Mouse (Mus musculus) liver, embryonic 14.5 days (tissue): Measurements from ENCODE around the gene Actn1. TPM values are rescaled to one million over a fixed set of nuclear protein-coding genes. Genes with fewer than 3 reads are reported as not detected.

Source experiments
- ATAC-seq: fragments of 200-750 bp; cut with Nextera tagmentation; 2 replicates; pipeline ENCODE4 v1.8.0; 2017; ENCODE audit warnings: moderate number of reproducible peaks, mild to moderate bottlenecking, moderate library complexity; ENCODE audit not compliant: insufficient read depth
- DNase-seq, 3 experiments: peaks; one replicate each; pipeline ENCODE4 v3.0.0-alpha.2; 2012 to 2013; ENCODE audit warnings: low read depth in 3 of 3, low spot score in 3 of 3
- H3K27ac ChIP-seq: fragments of 300-500 bp; sonication (generic); 2 replicates; pipeline ENCODE4 v1.5.1; 2014; ENCODE audit warnings: moderate library complexity, mild to moderate bottlenecking, control low read depth, inconsistent platforms
- H3K27me3 ChIP-seq: fragments of 300-500 bp; sonication (generic); 2 replicates; pipeline ENCODE4 v1.6.1; 2014; ENCODE audit warnings: mild to moderate bottlenecking, low read length, moderate library complexity; ENCODE audit not compliant: control insufficient read depth, insufficient read depth
- H3K36me3 ChIP-seq: fragments of 300-500 bp; sonication (generic); replicated peaks from 2 replicates; pipeline ENCODE4 v1.6.1; 2014; ENCODE audit warnings: low read depth; ENCODE audit not compliant: control insufficient read depth, insufficient read depth
- H3K4me1 ChIP-seq, 2 experiments: fragments of 200-500 bp in 1 of 2; fragments of 300-500 bp in 1 of 2; sonication (generic) in 1 of 2; replicated peaks; 2 replicates each; pipeline ENCODE4 v1.6.1; 2012 to 2014; ENCODE audit warnings: antibody characterized with exemption in 1 of 2, inconsistent platforms in 1 of 2, low read length in 1 of 2; ENCODE audit not compliant: control insufficient read depth in 2 of 2, insufficient read depth in 2 of 2
- H3K4me2 ChIP-seq: fragments of 300-500 bp; sonication (generic); 2 replicates; pipeline ENCODE4 v1.6.1; 2014; ENCODE audit warnings: low read depth, mild to moderate bottlenecking, control low read depth, moderate library complexity
- H3K4me3 ChIP-seq, 2 experiments: fragments of 200-500 bp in 1 of 2; fragments of 300-500 bp in 1 of 2; sonication (generic) in 1 of 2; 2 replicates each; pipeline ENCODE4 v1.5.1; 2012 to 2014; ENCODE audit warnings: low read depth in 2 of 2, low read length in 2 of 2, mild to moderate bottlenecking in 2 of 2, control low read depth in 1 of 2, inconsistent platforms in 1 of 2, moderate library complexity in 1 of 2; ENCODE audit not compliant: insufficient read depth in 1 of 2
- H3K9ac ChIP-seq: fragments of 300-500 bp; sonication (generic); replicated peaks from 2 replicates; pipeline ENCODE4 v1.6.1; 2014; ENCODE audit warnings: mild to moderate bottlenecking, control low read depth, moderate library complexity
- H3K9me3 ChIP-seq: fragments of 300-500 bp; sonication (generic); 2 replicates; pipeline ENCODE4 v1.6.1; 2016; ENCODE audit warnings: low read length, mixed read lengths; ENCODE audit not compliant: control insufficient read depth
- CTCF ChIP-seq: IDR thresholded peaks from 2 replicates; pipeline ENCODE4 v1.5.1; 2016; ENCODE audit warnings: antibody characterized with exemption, low read depth, control low read depth
- EP300 ChIP-seq: IDR thresholded peaks from 2 replicates; pipeline ENCODE4 v1.6.1; 2016; ENCODE audit warnings: antibody characterized with exemption, low read depth
- WGBS: fragments of 180-500 bp; shearing (Covaris S2); extraction: QIAGEN DNeasy Blood & Tissue Kit; methylation state at CpG from one replicate; pipeline ENCODE4 v1.1.7; 2014; ENCODE audit not compliant: insufficient replicate concordance; 5-methylcytosine and 5-hydroxymethylcytosine counted together
- polyA plus RNA-seq, 2 experiments: library from polyadenylated mRNA; depleted of rRNA in 1 of 2; stranded (reverse) in 1 of 2; unstranded in 1 of 2; fragments of >200 nt; fragmentation: Nextera tagmentation in 1 of 2; extraction: Ambion mirVana in 1 of 2; gene quantifications; 2 replicates each; pipeline versions ENCODE4 v1.2.1 to v1.2.3; 2012 to 2014

Gene Actn1
- polyA plus RNA-seq, 2 experiments = 5.6 to 14.0 TPM

- DNase-seq = no peak
- Histone ChIP-seq H3K4me3 (no peak overlapping the region), H3K27me3 (no peaks in the 10 kb centered on the region), H3K4me2 (no peak overlapping the region), H3K36me3 (no peaks in the 10 kb centered on the region), H3K9me3 (no peaks in the 10 kb centered on the region), H3K4me1 (peaks cover 0 to 41% of the 10 kb centered on the region in 2 experiments; a peak in 3 of 4 replicates), H3K27ac (no peak overlapping the region), H3K9ac (no peak overlapping the region)
- TF ChIP-seq CTCF = no peak
- no peak for TF ChIP-seq EP300
- ATAC-seq = no peak
- 46% methylated on average over 3 of the region's 3 CpGs for WGBS
These were observed 43.1 kb downstream of the Actn1 start for GRCm38 (mm10) chr12:80217049-80217448.

- Histone ChIP-seq H3K4me2 (no peak overlapping the region), H3K9ac (no peak overlapping the region), H3K36me3 (no peaks in the 10 kb centered on the region), H3K4me1 (peaks cover 0 to 41% of the 10 kb centered on the region in 2 experiments; a peak in 3 of 4 replicates), H3K27me3 (no peaks in the 10 kb centered on the region), H3K27ac (no peak overlapping the region), H3K9me3 (no peaks in the 10 kb centered on the region), H3K4me3 (no peak overlapping the region)
- ATAC-seq (peak; percentile 65), DNase-seq (no peak)
- 36% methylated on average over 6 of the region's 6 CpGs for WGBS
- TF ChIP-seq CTCF (no peak), EP300 (no peak)
These were observed 43.8 kb downstream of the Actn1 start for GRCm38 (mm10) chr12:80216258-80216881.

GRCm38 (mm10) chr12:80213810-80214209 lies 46.4 kb downstream of the Actn1 start:
- Histone ChIP-seq H3K27me3 (no peaks in the 10 kb centered on the region), H3K4me3 (no peak overlapping the region), H3K4me1 (peaks cover 0 to 37% of the 10 kb centered on the region in 2 experiments; a peak in 3 of 4 replicates), H3K36me3 (no peaks in the 10 kb centered on the region), H3K9ac (no peak overlapping the region), H3K4me2 (no peak overlapping the region), H3K9me3 (no peaks in the 10 kb centered on the region), H3K27ac (no peak overlapping the region)
- no peak for DNase-seq
- ATAC-seq = no peak
- WGBS = 50% methylated on average over 8 of the region's 8 CpGs
- no peak for TF ChIP-seq CTCF
- no peak for TF ChIP-seq EP300

GRCm38 (mm10) chr12:80213263-80213662 lies 46.9 kb downstream of the Actn1 start:
- 8% methylated on average over 4 of the region's 4 CpGs for WGBS
- H3K36me3 ChIP-seq = no peaks in the 10 kb centered on the region
- DNase-seq = no peak
- no peak overlapping the region for H3K9ac ChIP-seq
- H3K4me2 ChIP-seq = no peak overlapping the region
- no peak for TF ChIP-seq CTCF
- TF ChIP-seq EP300 = no peak
- H3K4me1 ChIP-seq = peaks cover 0 to 33% of the 10 kb centered on the region in 2 experiments; a peak in 3 of 4 replicates
- no peak overlapping the region for H3K4me3 ChIP-seq
- H3K27me3 ChIP-seq = no peaks in the 10 kb centered on the region
- H3K27ac ChIP-seq = no peak overlapping the region
- H3K9me3 ChIP-seq = no peaks in the 10 kb centered on the region
- ATAC-seq = no peak

- Histone ChIP-seq H3K36me3 (no peaks in the 10 kb centered on the region), H3K4me1 (peaks cover 0 to 13% of the 10 kb centered on the region in 2 experiments; a peak in 2 of 4 replicates), H3K4me3 (no peak overlapping the region), H3K9me3 (no peaks in the 10 kb centered on the region), H3K4me2 (no peak overlapping the region), H3K9ac (no peak overlapping the region), H3K27me3 (no peaks in the 10 kb centered on the region), H3K27ac (no peak overlapping the region)
- ATAC-seq = no peak
- TF ChIP-seq CTCF (no peak), EP300 (no peak)
- no peak for DNase-seq
- 19% methylated on average over 4 of the region's 4 CpGs for WGBS
These were observed 49.2 kb downstream of the Actn1 start for GRCm38 (mm10) chr12:80210791-80211612.
